Mouse (Mus musculus): ENCODE data around the gene Lrsam1. TPM values are rescaled to one million over a fixed set of nuclear protein-coding genes. Genes with fewer than 3 reads are reported as not detected.

Lrsam1 gene
- total and polyA plus RNA-seq, 2 experiments from 2014 or later, result 25.3 to 37.3 TPM

DNA sequence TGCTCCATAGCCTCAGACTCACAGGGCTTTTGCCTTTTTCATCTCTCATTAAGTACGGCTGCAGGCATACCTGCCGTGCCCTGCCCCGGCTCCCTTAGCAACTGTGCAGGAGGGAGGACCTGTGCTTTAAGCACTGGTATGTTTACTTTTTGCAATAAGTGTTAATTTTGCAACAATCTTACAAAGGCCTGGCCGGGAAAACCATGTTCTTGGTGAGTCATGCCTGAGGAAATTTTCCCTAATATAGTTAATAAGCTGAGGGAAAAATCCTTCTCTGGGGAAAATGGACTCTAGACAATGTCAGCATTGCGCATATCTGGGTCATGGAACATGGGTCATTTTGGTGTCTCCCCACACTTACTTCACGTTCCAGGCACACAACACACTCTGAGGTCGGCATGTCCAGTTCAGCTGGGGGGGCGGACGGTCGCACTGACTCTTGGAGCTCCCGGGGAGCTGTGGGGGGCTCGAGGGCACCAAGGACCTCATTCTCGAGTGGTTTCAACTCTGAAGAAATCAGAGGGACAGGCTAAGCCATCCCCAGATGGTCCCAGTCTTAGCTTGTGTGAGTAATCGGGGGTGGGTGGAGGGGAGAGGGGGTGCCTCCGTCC lies 33.7 kb downstream of the Lrsam1 start:
- H3K4me2 ChIP-seq (ENCODE audit: low read depth, low read length, poor library complexity, severe bottlenecking), result no peak overlapping the region
- H3K27me3 ChIP-seq (ENCODE audit: insufficient read depth, low read length), result no peaks in the 10 kb centered on the region
- no peak overlapping the region for H3K27ac ChIP-seq (ENCODE audit: low read depth, low read length)
- no peak for ATAC-seq (ENCODE audit: low FRiP score)
- H3K4me1 ChIP-seq (ENCODE audit: insufficient read depth, low read length), result no peaks in the 10 kb centered on the region
- TF ChIP-seq CTCF (IDR thresholded peaks at IDR 0.05), result no peak
- 77% methylated on average over 15 of the region's 15 CpGs for WGBS
- no peak overlapping the region for H3K9ac ChIP-seq (replicated peaks; ENCODE audit: low read length, poor library complexity, severe bottlenecking)
- DNase-seq (ENCODE audit: low spot score), result no peak
- peaks cover 54% of the 10 kb centered on the region for H3K36me3 ChIP-seq (ENCODE audit: insufficient read depth, low read length)
- no peaks in the 10 kb centered on the region for H3K9me3 ChIP-seq (ENCODE audit: low read length)
- no peak overlapping the region for H3K4me3 ChIP-seq (ENCODE audit: low read depth, low read length)

DNA sequence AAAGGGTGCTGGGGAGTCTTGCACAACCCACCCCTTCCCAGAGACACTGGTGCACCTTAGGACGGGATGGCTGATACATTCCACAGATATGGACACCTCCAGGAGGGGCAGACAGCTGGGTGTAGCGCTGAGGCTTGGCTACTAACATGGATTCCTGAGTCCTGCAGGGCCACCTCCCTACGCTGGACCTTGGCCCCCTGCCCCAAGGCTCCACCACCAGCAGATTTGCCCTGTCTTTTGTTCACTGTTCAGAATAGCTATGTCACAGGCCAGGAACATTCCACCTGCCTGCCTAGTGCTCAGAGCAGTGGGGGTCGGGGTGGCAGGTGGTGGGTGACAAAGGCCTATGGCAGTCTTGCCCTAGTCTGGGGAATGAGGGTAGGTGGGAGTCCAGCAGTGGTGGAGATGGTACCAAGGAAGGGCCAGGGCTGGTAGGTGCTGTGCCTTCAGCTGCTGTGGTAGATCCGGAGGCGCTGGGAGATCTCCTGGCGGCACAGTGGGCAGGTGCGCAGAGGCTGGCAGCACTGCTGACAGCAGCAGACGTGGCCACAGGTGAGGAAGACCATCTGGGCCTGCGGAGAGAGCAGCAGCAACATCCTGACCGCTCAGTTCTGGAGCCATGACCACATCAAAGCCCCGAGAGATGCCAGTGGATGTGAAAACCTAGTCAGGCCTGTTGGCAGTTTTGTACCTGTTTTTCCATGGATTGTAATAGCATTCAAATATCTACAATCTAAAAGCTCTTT lies 34.9 kb downstream of the Lrsam1 start:
- Histone ChIP-seq H3K36me3 (ENCODE audit: insufficient read depth, low read length) (peaks cover 57% of the 10 kb centered on the region), H3K4me2 (ENCODE audit: low read depth, low read length, poor library complexity, severe bottlenecking) (no peak overlapping the region), H3K4me3 (ENCODE audit: low read depth, low read length) (no peak overlapping the region), H3K4me1 (ENCODE audit: insufficient read depth, low read length) (no peaks in the 10 kb centered on the region), H3K9me3 (ENCODE audit: low read length) (no peaks in the 10 kb centered on the region), H3K27me3 (ENCODE audit: insufficient read depth, low read length) (no peaks in the 10 kb centered on the region), H3K27ac (ENCODE audit: low read depth, low read length) (no peak overlapping the region), H3K9ac (replicated peaks; ENCODE audit: low read length, poor library complexity, severe bottlenecking) (no peak overlapping the region)
- 90% methylated on average over 12 of the region's 12 CpGs for WGBS
- no peak for DNase-seq (ENCODE audit: low spot score)
- no peak for ATAC-seq (ENCODE audit: low FRiP score)
- no peak for TF ChIP-seq CTCF (IDR thresholded peaks at IDR 0.05)

DNA sequence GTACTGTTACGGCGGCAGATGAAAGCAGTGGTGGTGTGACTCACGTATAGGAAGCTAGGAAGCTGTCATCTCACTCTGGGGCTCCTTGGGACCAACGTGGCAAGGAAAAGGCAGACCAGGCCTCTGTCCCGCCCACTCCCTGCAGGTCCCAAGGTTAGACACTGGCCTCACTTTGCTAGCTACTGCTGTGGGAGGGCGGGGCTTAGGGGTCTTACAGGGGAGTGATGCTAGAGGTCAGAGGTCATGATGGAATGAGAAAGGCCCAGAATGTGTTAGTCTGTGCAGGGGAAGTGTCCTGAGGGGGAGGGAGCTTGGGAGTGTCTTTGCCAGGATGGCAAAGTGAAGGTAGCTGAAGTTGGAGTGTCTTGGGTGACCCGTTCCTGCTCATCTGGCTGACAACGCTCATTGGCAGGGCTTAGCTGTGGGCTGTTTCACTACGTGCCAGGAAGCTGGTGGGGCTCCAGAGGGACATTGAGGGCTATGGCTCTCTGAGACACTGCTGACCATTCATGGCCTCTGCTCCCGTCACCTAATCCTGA lies 37.0 kb downstream of the Lrsam1 start:
- H3K9me3 ChIP-seq (ENCODE audit: low read length), result no peaks in the 10 kb centered on the region
- peaks cover 63% of the 10 kb centered on the region for H3K36me3 ChIP-seq (ENCODE audit: insufficient read depth, low read length)
- H3K4me3 ChIP-seq (ENCODE audit: low read depth, low read length), result no peak overlapping the region
- no peaks in the 10 kb centered on the region for H3K4me1 ChIP-seq (ENCODE audit: insufficient read depth, low read length)
- TF ChIP-seq CTCF (IDR thresholded peaks at IDR 0.05), result no peak
- ATAC-seq (ENCODE audit: low FRiP score) (no peak), DNase-seq (ENCODE audit: low spot score) (no peak)
- H3K27ac ChIP-seq (ENCODE audit: low read depth, low read length), result no peak overlapping the region
- H3K4me2 ChIP-seq (ENCODE audit: low read depth, low read length, poor library complexity, severe bottlenecking), result no peak overlapping the region
- no peak overlapping the region for H3K9ac ChIP-seq (replicated peaks; ENCODE audit: low read length, poor library complexity, severe bottlenecking)
- no peaks in the 10 kb centered on the region for H3K27me3 ChIP-seq (ENCODE audit: insufficient read depth, low read length)
- 68% methylated on average over 10 of the region's 10 CpGs for WGBS

DNA sequence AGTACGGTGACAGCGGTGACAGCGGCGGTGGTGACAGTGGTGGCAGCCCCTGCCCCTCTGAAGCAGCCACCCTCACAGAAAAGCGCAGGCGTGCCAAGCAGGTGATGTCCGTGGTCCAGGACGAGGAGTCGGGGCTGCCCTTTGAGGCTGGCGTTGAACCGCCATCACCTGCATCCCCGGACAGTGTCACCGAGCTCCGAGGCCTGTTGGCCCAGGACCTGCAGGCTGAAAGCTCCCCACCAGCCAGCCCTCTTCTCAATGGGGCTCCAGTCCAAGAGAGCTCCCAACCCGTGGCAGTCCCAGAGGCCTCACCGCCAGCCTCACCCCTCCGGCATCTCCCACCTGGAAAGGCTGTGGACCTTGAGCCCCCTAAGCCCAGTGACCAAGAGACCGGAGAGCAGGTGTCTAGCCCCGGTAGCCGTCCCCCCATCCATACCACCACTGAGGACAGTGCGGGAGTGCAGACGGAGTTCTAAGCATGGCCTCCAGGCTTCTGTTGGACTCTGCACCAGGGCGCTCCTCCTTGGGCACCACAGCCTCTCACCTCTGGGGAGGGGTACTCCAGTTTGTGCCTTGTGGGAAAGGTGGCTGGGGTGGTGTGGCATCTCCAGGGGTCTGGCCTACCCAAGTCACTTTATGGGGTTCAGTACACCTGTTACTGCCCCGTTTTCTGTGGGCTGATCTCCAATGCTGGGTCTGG lies 37.7 kb downstream of the Lrsam1 start:
- no peaks in the 10 kb centered on the region for H3K27me3 ChIP-seq (ENCODE audit: insufficient read depth, low read length)
- no peaks in the 10 kb centered on the region for H3K4me1 ChIP-seq (ENCODE audit: insufficient read depth, low read length)
- WGBS, result 94% methylated on average over 24 of the region's 24 CpGs
- ATAC-seq (ENCODE audit: low FRiP score) (no peak), DNase-seq (ENCODE audit: low spot score) (no peak)
- H3K9me3 ChIP-seq (ENCODE audit: low read length), result no peaks in the 10 kb centered on the region
- H3K27ac ChIP-seq (ENCODE audit: low read depth, low read length), result no peak overlapping the region
- no peak for TF ChIP-seq CTCF (IDR thresholded peaks at IDR 0.05)
- no peak overlapping the region for H3K4me2 ChIP-seq (ENCODE audit: low read depth, low read length, poor library complexity, severe bottlenecking)
- H3K4me3 ChIP-seq (ENCODE audit: low read depth, low read length), result no peak overlapping the region
- no peak overlapping the region for H3K9ac ChIP-seq (replicated peaks; ENCODE audit: low read length, poor library complexity, severe bottlenecking)
- peaks cover 63% of the 10 kb centered on the region for H3K36me3 ChIP-seq (ENCODE audit: insufficient read depth, low read length)

DNA sequence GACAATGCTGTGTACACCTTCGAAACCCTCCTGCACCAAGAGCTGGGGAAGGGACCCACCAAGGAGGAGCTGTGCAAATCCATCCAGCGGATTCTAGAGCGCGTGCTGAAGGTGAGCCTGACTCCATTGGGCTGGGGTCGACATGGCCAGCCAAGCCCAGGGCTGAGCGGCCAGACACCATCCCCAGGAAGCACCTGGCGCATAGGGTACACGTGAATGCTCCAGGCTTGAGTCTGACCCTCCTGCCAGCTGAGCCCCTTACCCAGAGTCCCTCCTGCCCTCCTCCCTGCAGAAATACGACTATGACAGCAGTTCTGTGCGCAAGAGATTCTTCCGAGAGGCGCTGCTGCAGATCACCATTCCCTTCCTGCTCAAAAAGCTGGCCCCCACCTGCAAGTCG lies 38.9 kb downstream of the Lrsam1 start:
- DNase-seq (ENCODE audit: low spot score) (no peak), ATAC-seq (ENCODE audit: low FRiP score) (no peak)

More for the DNA sequence above, 38.9 kb downstream of the Lrsam1 start:
- WGBS, result 92% methylated on average over 13 of the region's 13 CpGs
- no peak for TF ChIP-seq CTCF (IDR thresholded peaks at IDR 0.05)
- Histone ChIP-seq H3K9ac (replicated peaks; ENCODE audit: low read length, poor library complexity, severe bottlenecking) (no peak overlapping the region), H3K4me3 (ENCODE audit: low read depth, low read length) (no peak overlapping the region), H3K36me3 (ENCODE audit: insufficient read depth, low read length) (peaks cover 70% of the 10 kb centered on the region), H3K9me3 (ENCODE audit: low read length) (no peaks in the 10 kb centered on the region), H3K4me1 (ENCODE audit: insufficient read depth, low read length) (no peaks in the 10 kb centered on the region), H3K27ac (ENCODE audit: low read depth, low read length) (no peak overlapping the region), H3K4me2 (ENCODE audit: low read depth, low read length, poor library complexity, severe bottlenecking) (no peak overlapping the region), H3K27me3 (ENCODE audit: insufficient read depth, low read length) (no peaks in the 10 kb centered on the region)
